Mouse (Mus musculus) lung, embryonic 14.5 days (tissue): ENCODE data around the gene Olfr270. TPM values are rescaled to one million over a fixed set of nuclear protein-coding genes. Genes with fewer than 3 reads are reported as not detected.

Experiments used
- ATAC-seq: fragments of 200-750 bp; cut with Nextera tagmentation; 2 replicates; pipeline ENCODE4 v1.8.0; 2017; ENCODE audit warnings: mild to moderate bottlenecking, moderate TSS enrichment, moderate library complexity; ENCODE audit not compliant: insufficient read depth
- DNase-seq: peaks from one replicate; pipeline ENCODE4 v3.0.0-alpha.2; 2015
- H3K27ac ChIP-seq: fragments of 300-500 bp; sonication (generic); 2 replicates; pipeline ENCODE4 v1.5.1; 2014; ENCODE audit warnings: low read depth, mild to moderate bottlenecking, moderate library complexity
- H3K27me3 ChIP-seq: fragments of 300-500 bp; sonication (generic); 2 replicates; pipeline ENCODE4 v1.6.1; 2014; ENCODE audit warnings: low read length, control low read depth; ENCODE audit not compliant: insufficient read depth
- H3K36me3 ChIP-seq: fragments of 300-500 bp; sonication (generic); 2 replicates; pipeline ENCODE4 v1.6.1; 2014; ENCODE audit warnings: control low read depth; ENCODE audit not compliant: insufficient read depth
- H3K4me1 ChIP-seq: fragments of 300-500 bp; sonication (generic); 2 replicates; pipeline ENCODE4 v1.6.1; 2014; ENCODE audit warnings: antibody characterized with exemption, control low read depth; ENCODE audit not compliant: insufficient read depth
- H3K4me2 ChIP-seq: fragments of 300-500 bp; sonication (generic); 2 replicates; pipeline ENCODE4 v1.6.1; 2014; ENCODE audit warnings: mild to moderate bottlenecking
- H3K4me3 ChIP-seq: fragments of 300-500 bp; sonication (generic); 2 replicates; pipeline ENCODE4 v1.5.1; 2014; ENCODE audit warnings: low read depth, low read length
- H3K9ac ChIP-seq: fragments of 300-500 bp; sonication (generic); 2 replicates; pipeline ENCODE4 v1.6.1; 2014
- H3K9me3 ChIP-seq: fragments of 300-500 bp; sonication (generic); 2 replicates; pipeline ENCODE4 v1.6.1; 2016; ENCODE audit warnings: low read depth, low read length, control low read depth
- CTCF ChIP-seq: IDR thresholded peaks from 2 replicates; pipeline ENCODE4 v1.5.1; 2016; ENCODE audit warnings: antibody characterized with exemption, low read depth
- WGBS: fragments of 180-500 bp; shearing (Covaris S2); extraction: QIAGEN DNeasy Blood & Tissue Kit; methylation state at CpG from one replicate; pipeline ENCODE4 v1.1.7; 2014; 5-methylcytosine and 5-hydroxymethylcytosine counted together
- polyA plus RNA-seq: library from polyadenylated mRNA; unstranded; fragments of >200 nt; fragmentation: Nextera tagmentation; extraction: Ambion mirVana; gene quantifications from 2 replicates; pipeline ENCODE4 v1.2.1, GENCODE M21; 2014

Gene Olfr270
- polyA plus RNA-seq = not detected in 2 replicates

DNA sequence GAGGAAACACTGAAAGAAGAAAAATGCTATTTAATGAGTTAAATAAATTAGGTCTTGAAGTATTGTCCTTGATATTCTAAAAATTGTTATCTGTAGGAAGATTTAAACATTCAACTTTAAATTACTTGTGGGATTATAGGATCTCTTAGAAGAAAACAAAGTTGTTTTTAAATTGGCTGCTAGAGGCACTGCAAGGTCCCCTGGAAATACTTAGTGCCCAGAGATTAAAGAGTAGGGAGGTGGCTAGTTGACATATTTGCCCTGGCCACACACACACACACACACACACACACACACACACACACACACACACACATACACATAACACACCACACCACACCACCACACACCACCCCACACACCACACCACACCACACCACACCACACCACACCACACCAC lies at the start of gene Olfr270:
Gene Olfr270 (plus strand): TSS at position 301 of the 400 bp plus-strand sequence.
- no peak within 1 kb of the TSS for H3K9ac ChIP-seq
- no peak for TF ChIP-seq CTCF
- ATAC-seq = no peak
- no peak within 1 kb of the TSS for H3K4me3 ChIP-seq
- no peaks in the 10 kb centered on the region for H3K4me1 ChIP-seq
- no peak for DNase-seq
- no peaks in the 10 kb centered on the region for H3K27me3 ChIP-seq
- H3K9me3 ChIP-seq = no peaks in the 10 kb centered on the region
- H3K27ac ChIP-seq = no peak within 1 kb of the TSS
- H3K36me3 ChIP-seq = no peaks in the 10 kb centered on the region
- no peak within 1 kb of the TSS for H3K4me2 ChIP-seq

DNA sequence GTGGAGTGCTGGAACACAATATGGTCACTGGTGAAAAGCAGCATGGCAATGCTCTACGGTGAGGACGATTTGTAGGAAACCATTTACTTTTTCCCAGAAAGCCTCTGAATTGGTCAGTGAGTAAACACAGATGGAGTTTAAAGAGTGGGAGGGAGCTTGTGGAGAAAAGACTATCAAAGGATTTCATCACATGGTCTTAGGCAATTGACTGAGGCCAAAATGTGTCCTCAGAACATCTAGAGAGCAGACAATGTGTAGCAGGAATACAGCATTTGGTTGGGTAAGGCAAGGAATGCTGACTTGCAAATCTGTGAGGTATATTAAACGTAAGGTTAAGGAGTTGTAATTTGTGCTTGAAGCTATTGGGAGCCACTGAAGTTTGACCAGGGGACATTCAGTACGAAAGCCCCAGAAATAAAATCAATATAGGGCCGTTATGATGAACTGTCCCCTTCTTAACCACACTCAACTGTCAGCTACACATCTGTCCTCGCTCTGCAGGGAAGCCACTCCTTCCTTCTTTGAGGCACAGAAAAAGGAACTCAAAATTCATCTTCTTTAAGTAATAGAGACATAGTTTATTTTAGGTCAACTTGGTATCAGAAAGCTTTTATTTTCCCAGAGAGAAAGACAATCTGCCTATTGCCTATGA lies 47.6 kb upstream of the Olfr270 start:
- H3K4me2 ChIP-seq = no peak overlapping the region
- H3K27me3 ChIP-seq = no peaks in the 10 kb centered on the region
- WGBS = 74% methylated on average over 6 of the region's 6 CpGs
- no peaks in the 10 kb centered on the region for H3K4me1 ChIP-seq
- TF ChIP-seq CTCF = no peak
- DNase-seq (no peak), ATAC-seq (no peak)
- no peaks in the 10 kb centered on the region for H3K36me3 ChIP-seq
- no peak overlapping the region for H3K9ac ChIP-seq
- H3K9me3 ChIP-seq = no peaks in the 10 kb centered on the region
- H3K27ac ChIP-seq = no peak overlapping the region
- H3K4me3 ChIP-seq = no peak overlapping the region

GRCm38 (mm10) chr4:52917311-52917688 lies 47.0 kb upstream of the Olfr270 start:
- Histone ChIP-seq H3K27me3 (no peaks in the 10 kb centered on the region), H3K4me3 (no peak overlapping the region), H3K36me3 (no peaks in the 10 kb centered on the region), H3K9ac (no peak overlapping the region), H3K27ac (no peak overlapping the region), H3K4me2 (no peak overlapping the region), H3K4me1 (no peaks in the 10 kb centered on the region), H3K9me3 (no peaks in the 10 kb centered on the region)
- 87% methylated on average over 2 of the region's 2 CpGs for WGBS
- no peak for TF ChIP-seq CTCF
- DNase-seq = no peak
- no peak for ATAC-seq

DNA sequence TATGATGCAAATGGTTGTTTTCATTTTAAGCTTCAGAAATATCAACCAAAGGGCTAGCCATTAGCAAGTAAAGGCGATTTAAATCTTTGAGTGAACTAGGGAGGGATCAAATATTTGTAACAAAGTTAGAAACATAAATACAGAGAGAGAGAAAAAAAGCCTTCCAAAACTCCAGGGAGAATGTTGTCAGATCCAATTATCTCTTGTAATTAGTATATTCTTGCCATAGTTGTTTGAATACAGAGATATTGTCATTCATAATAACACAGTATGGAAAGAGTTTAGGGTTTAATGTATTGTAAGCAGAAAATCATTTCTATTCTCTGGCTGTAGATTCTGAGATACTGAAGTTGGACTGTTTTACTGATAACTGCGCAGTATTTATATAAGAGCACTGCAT lies 45.3 kb upstream of the Olfr270 start, which contains the start of gene Olfr272:
Gene Olfr272 (minus strand): TSS at position 101 of the 400 bp plus-strand sequence.
- no peak for DNase-seq
- WGBS = 74% methylated on average over 2 of the region's 2 CpGs
- no peaks in the 10 kb centered on the region for H3K36me3 ChIP-seq

GRCm38 (mm10) chr4:52930480-52930879 lies 33.9 kb upstream of the Olfr270 start:
- ATAC-seq = no peak
- TF ChIP-seq CTCF = no peak

More for the DNA sequence above, 45.3 kb upstream of the Olfr270 start, which contains the start of gene Olfr272:
- Histone ChIP-seq H3K9ac (no peak within 1 kb of the TSS), H3K9me3 (no peaks in the 10 kb centered on the region), H3K27me3 (no peaks in the 10 kb centered on the region), H3K4me3 (no peak within 1 kb of the TSS), H3K27ac (no peak within 1 kb of the TSS), H3K4me2 (no peak within 1 kb of the TSS), H3K4me1 (no peaks in the 10 kb centered on the region)
- no peak for TF ChIP-seq CTCF
- no peak for ATAC-seq

DNA sequence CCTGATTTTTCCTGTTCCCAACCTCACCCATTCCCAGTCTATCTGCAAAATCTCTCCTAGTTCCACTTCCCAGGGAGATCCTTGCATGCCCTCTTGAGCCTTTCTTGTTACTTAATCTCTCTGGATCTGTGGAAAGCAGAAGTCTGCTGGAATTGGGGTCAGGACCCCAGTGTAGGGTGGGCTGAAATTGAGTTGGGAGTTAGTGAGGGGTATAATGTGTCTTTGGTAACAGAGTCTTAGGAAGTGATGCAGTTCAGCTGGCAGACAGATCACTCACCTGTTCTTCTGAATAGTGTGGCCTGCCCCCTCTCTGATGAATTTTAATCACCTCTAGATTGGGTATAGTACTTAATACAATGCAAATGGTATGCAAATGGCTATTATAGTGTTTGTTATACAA lies 17.7 kb upstream of the Olfr270 start:
- Histone ChIP-seq H3K27me3 (no peaks in the 10 kb centered on the region), H3K9me3 (no peaks in the 10 kb centered on the region), H3K9ac (no peak overlapping the region), H3K4me3 (no peak overlapping the region), H3K4me1 (no peaks in the 10 kb centered on the region), H3K27ac (no peak overlapping the region), H3K36me3 (no peaks in the 10 kb centered on the region), H3K4me2 (no peak overlapping the region)
- ATAC-seq (no peak), DNase-seq (no peak)
- TF ChIP-seq CTCF = no peak

More at GRCm38 (mm10) chr4:52930480-52930879, 33.9 kb upstream of the Olfr270 start:
- DNase-seq = no peak
- no peak overlapping the region for H3K9ac ChIP-seq
- H3K4me2 ChIP-seq = no peak overlapping the region
- 86% methylated on average over 4 of the region's 4 CpGs for whole genome bisulfite sequencing
- H3K9me3 ChIP-seq = no peaks in the 10 kb centered on the region
- H3K27me3 ChIP-seq = no peaks in the 10 kb centered on the region
- H3K27ac ChIP-seq = no peak overlapping the region
- no peaks in the 10 kb centered on the region for H3K4me1 ChIP-seq
- no peak overlapping the region for H3K4me3 ChIP-seq
- no peaks in the 10 kb centered on the region for H3K36me3 ChIP-seq

- no peak for DNase-seq
- H3K36me3 ChIP-seq = no peaks in the 10 kb centered on the region
- H3K9ac ChIP-seq = no peak overlapping the region
Observed at GRCm38 (mm10) chr4:52949005-52949404, 15.3 kb upstream of the Olfr270 start.

More at GRCm38 (mm10) chr4:52949005-52949404, 15.3 kb upstream of the Olfr270 start:
- no peak for ATAC-seq
- Histone ChIP-seq H3K4me1 (no peaks in the 10 kb centered on the region), H3K9me3 (no peaks in the 10 kb centered on the region), H3K27me3 (no peaks in the 10 kb centered on the region), H3K4me3 (no peak overlapping the region), H3K4me2 (no peak overlapping the region), H3K27ac (no peak overlapping the region)
- 73% methylated on average over 2 of the region's 2 CpGs for WGBS
- TF ChIP-seq CTCF = no peak
